25 mouse cellular contexts compared by ENCODE assay signal in genomic region chr1:59361460-59361859, GRCm38 (mm10).
DNase-seq lines count a peak whose midpoint lies in the region; ATAC-seq and TF ChIP-seq lines count a peak whose summit lies in the region.
"Had no signal": no experiment of that assay in that cellular context is flagged by ENCODE, and none has a peak within 500 bp of the region (broad histone marks: within the 10 kb centered on the region; RNA-seq: fewer than 3 reads in every experiment).

No protein-coding gene starts in this region.

- no peak overlapping the region for H3K9ac ChIP-seq in liver, embryonic 12.5 days
- H3K9ac ChIP-seq in liver, postnatal 0 days (replicated peaks): no peak overlapping the region
- no peak overlapping the region for H3K9ac ChIP-seq in midbrain, embryonic 11.5 days (ENCODE audit: low read length)
- H3K9ac ChIP-seq: embryonic facial prominence, embryonic 13.5 days; hindbrain, embryonic 13.5 days; midbrain, embryonic 13.5 days; neural tube, embryonic 15.5 days had no signal

- H3K36me3 ChIP-seq in liver, embryonic 12.5 days: no peaks in the 10 kb centered on the region
- H3K36me3 ChIP-seq in liver, postnatal 0 days (replicated peaks; ENCODE audit: insufficient read depth, low read length): no peaks in the 10 kb centered on the region
- no peaks in the 10 kb centered on the region for H3K36me3 ChIP-seq in midbrain, embryonic 11.5 days (ENCODE audit: control insufficient read depth, insufficient read depth, low read length)
- H3K36me3 ChIP-seq in midbrain, embryonic 10.5 days: no peaks in the 10 kb centered on the region
- H3K36me3 ChIP-seq: embryonic facial prominence, embryonic 13.5 days; hindbrain, embryonic 13.5 days; midbrain, embryonic 13.5 days; neural tube, embryonic 15.5 days had no signal

- no peak for TF ChIP-seq CTCF in liver, postnatal 0 days (IDR thresholded peaks at IDR 0.05; ENCODE audit: low read depth)
- peak; percentile 14 for TF ChIP-seq CTCF in Patski (IDR thresholded peaks at IDR 0.05)

- H3K4me1 ChIP-seq in liver, embryonic 12.5 days: peaks cover 48% of the 10 kb centered on the region
- no peaks in the 10 kb centered on the region; the same call in 1 of the 2 replicates for H3K4me1 ChIP-seq in liver, postnatal 0 days (ENCODE audit: insufficient read depth)
- H3K4me1 ChIP-seq in midbrain, embryonic 11.5 days (ENCODE audit: control insufficient read depth, insufficient read depth, low read length): no peaks in the 10 kb centered on the region
- no peaks in the 10 kb centered on the region for H3K4me1 ChIP-seq in midbrain, embryonic 10.5 days
- H3K4me1 ChIP-seq: embryonic facial prominence, embryonic 13.5 days; hindbrain, embryonic 13.5 days; midbrain, embryonic 13.5 days; neural tube, embryonic 15.5 days had no signal

- CTCF ChIA-PET in Patski (lab: Charles Lee): no interaction called here

- POLR2A ChIA-PET in Patski (lab: Charles Lee): interaction anchor here (0.6 kb wide), 1 partner anchor 30 kb away, joined by 3 read pairs; no protein-coding TSS in a partner anchor

- no peak overlapping the region for H3K27ac ChIP-seq in liver, embryonic 12.5 days
- no peak overlapping the region for H3K27ac ChIP-seq in liver, postnatal 0 days (ENCODE audit: low read depth)
- no peak overlapping the region for H3K27ac ChIP-seq in midbrain, embryonic 11.5 days (ENCODE audit: low read depth, low read length)
- H3K27ac ChIP-seq in midbrain, embryonic 10.5 days (replicated peaks): no peak overlapping the region
- H3K27ac ChIP-seq: embryonic facial prominence, embryonic 13.5 days; hindbrain, embryonic 13.5 days; kidney, postnatal 0 days; midbrain, embryonic 13.5 days; neural tube, embryonic 15.5 days had no signal

- no peaks in the 10 kb centered on the region for H3K9me3 ChIP-seq in liver, embryonic 12.5 days (replicated peaks)
- no peaks in the 10 kb centered on the region for H3K9me3 ChIP-seq in liver, postnatal 0 days (ENCODE audit: low read length)
- H3K9me3 ChIP-seq in midbrain, embryonic 11.5 days (ENCODE audit: control insufficient read depth, low read length): no peaks in the 10 kb centered on the region
- H3K9me3 ChIP-seq in midbrain, embryonic 10.5 days (replicated peaks): no peaks in the 10 kb centered on the region
- H3K9me3 ChIP-seq: embryonic facial prominence, embryonic 13.5 days; hindbrain, embryonic 13.5 days; midbrain, embryonic 13.5 days; neural tube, embryonic 15.5 days had no signal

- TF ChIP-seq EP300 in liver, postnatal 0 days (IDR thresholded peaks at IDR 0.05; ENCODE audit: low read depth): no peak

- H3K4me2 ChIP-seq in liver, embryonic 12.5 days: no peak overlapping the region
- H3K4me2 ChIP-seq in liver, postnatal 0 days (ENCODE audit: low read depth, low read length): no peak overlapping the region
- no peak overlapping the region for H3K4me2 ChIP-seq in midbrain, embryonic 11.5 days
- H3K4me2 ChIP-seq: embryonic facial prominence, embryonic 13.5 days; heart, embryonic 11.5 days; hindbrain, embryonic 13.5 days; midbrain, embryonic 13.5 days; neural tube, embryonic 15.5 days had no signal

- ATAC-seq in liver, embryonic 12.5 days: peak; percentile 51; the same call in 1 of the 2 replicates
- ATAC-seq in liver, postnatal 0 days: no peak
- ATAC-seq in midbrain, embryonic 11.5 days (ENCODE audit: low FRiP score): no peak
- ATAC-seq in Patski: no peak
- ATAC-seq: intestine, embryonic 16.5 days; midbrain, embryonic 13.5 days had no signal

- in situ Hi-C loops in Patski (cut with MboI; ENCODE audit: low pct_unique_long_range_greater_than_20kb): no loop called here

- H3K4me3 ChIP-seq in liver, embryonic 12.5 days: no peak overlapping the region
- H3K4me3 ChIP-seq in liver, postnatal 0 days (ENCODE audit: low read depth, low read length): no peak overlapping the region
- no peak overlapping the region for H3K4me3 ChIP-seq in midbrain, embryonic 11.5 days (ENCODE audit: low read depth, low read length)
- H3K4me3 ChIP-seq in midbrain, embryonic 10.5 days: no peak overlapping the region
- H3K4me3 ChIP-seq: embryonic facial prominence, embryonic 13.5 days; erythroblast, embryonic 14.5 days; hindbrain, embryonic 13.5 days; midbrain, embryonic 13.5 days; neural tube, embryonic 15.5 days had no signal

- WGBS in liver, embryonic 12.5 days (ENCODE audit: insufficient replicate concordance): 35% methylated on average over 4 of the region's 4 CpGs
- WGBS in liver, postnatal 0 days (ENCODE audit: insufficient replicate concordance): 52% methylated on average over 4 of the region's 4 CpGs
- 82% methylated on average over 4 of the region's 4 CpGs for WGBS in midbrain, embryonic 11.5 days
- 78% methylated on average over 4 of the region's 4 CpGs for WGBS in midbrain, embryonic 10.5 days

- DNase-seq in liver, postnatal 0 days: no peak
- peak; percentile 12 for DNase-seq in midbrain, embryonic 11.5 days (ENCODE audit: low spot score, missing footprints)
- no peak for DNase-seq in midbrain, embryonic 10.5 days (ENCODE audit: low spot score)
- no peak for DNase-seq in Patski (ENCODE audit: low read depth, low spot score)
- no peak for DNase-seq in kidney, postnatal 10 days
- DNase-seq: adrenal gland, postnatal 36 days; B cell, adult 2 months; cerebellum, adult 18-20 months; cerebellum, postnatal 10 days; gastrocnemius, postnatal 10 days; heart, postnatal 36 days; kidney, adult 8-10 months; lung, adult 18-20 months; retina, postnatal 1 day; right cerebral cortex, postnatal 14 days had no signal

- no peaks in the 10 kb centered on the region for H3K27me3 ChIP-seq in liver, embryonic 12.5 days (replicated peaks)
- H3K27me3 ChIP-seq in liver, postnatal 0 days (ENCODE audit: insufficient read depth, low read length): no peaks in the 10 kb centered on the region
- no peaks in the 10 kb centered on the region for H3K27me3 ChIP-seq in midbrain, embryonic 11.5 days (ENCODE audit: control insufficient read depth, insufficient read depth, low read length)
- H3K27me3 ChIP-seq in midbrain, embryonic 10.5 days (ENCODE audit: low read depth, poor library complexity, severe bottlenecking): 0 out of 2 replicates have a peak, but pooled peaks cover under 1% of the 10 kb centered on the region
- no peaks in the 10 kb centered on the region for H3K27me3 ChIP-seq in Patski
- H3K27me3 ChIP-seq: CH12.LX; embryonic facial prominence, embryonic 13.5 days; hindbrain, embryonic 13.5 days; midbrain, embryonic 13.5 days; neural tube, embryonic 15.5 days had no signal
